Mouse (Mus musculus) G1E (cell line): Measurements from ENCODE around the gene Tefm.

Experiments
- CTCF ChIP-seq: IDR thresholded peaks from 2 replicates; pipeline ENCODE4 v1.5.1; 2012; ENCODE audit warnings: low read depth, low read length, inconsistent platforms, mixed read lengths
- GATA1 ChIP-seq: IDR thresholded peaks from 2 replicates; pipeline ENCODE4 v1.6.1; 2012; ENCODE audit warnings: borderline replicate concordance, low read length, inconsistent platforms, mixed read lengths
- POLR2AphosphoS5 ChIP-seq: IDR thresholded peaks from 2 replicates; pipeline ENCODE4 v1.6.1; 2012; ENCODE audit warnings: low read depth, low read length, inconsistent platforms; ENCODE audit not compliant: insufficient replicate concordance
- TAL1 ChIP-seq: conservative IDR thresholded peaks from 2 replicates; pipeline ENCODE4 v1.6.1; 2012; ENCODE audit warnings: low read depth, low read length, inconsistent platforms, mixed read lengths

DNA sequence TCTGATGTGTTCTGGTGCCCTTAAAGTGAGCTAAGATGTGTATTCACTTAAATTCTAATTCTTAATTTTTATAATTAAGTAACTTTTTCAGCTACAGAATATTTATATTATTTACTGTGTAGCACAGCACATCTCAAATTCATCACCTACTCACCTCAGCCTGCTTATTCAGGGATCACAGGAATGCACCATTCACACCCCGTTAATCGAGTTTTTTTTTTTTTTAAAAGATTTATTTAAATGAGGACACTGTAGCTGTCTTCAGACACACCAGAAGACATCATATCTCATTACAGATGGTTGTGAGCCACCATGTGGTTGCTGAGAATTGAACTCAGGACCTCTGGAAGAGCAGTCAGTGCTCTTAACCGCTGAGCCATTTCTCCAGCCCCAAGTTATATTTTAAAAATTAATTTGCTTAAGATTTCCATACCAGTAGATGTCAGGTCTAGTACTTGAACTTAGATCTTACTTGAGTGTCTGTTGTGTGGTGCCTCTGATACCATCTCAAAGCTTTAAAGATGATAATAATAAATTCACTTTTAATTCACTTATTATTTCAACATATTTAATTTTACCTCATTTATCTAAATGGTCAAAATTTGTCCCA, 51.3 kb downstream of the Tefm start:
- no peak for TF ChIP-seq CTCF
- TF ChIP-seq TAL1 = no peak
- no peak for TF ChIP-seq POLR2AphosphoS5
- TF ChIP-seq GATA1 = no peak
